ENCODE assay signal across 11 mouse cellular contexts in genomic region chr14:7960616-7961015, GRCm38 (mm10). TPM values are rescaled to one million over a fixed set of nuclear protein-coding genes. Genes with fewer than 3 reads are reported as not detected.
DNase-seq lines count a peak whose midpoint lies in the region; ATAC-seq lines count a peak whose summit lies in the region.
"Had no signal": no experiment of that assay in that cellular context is flagged by ENCODE, and none has a peak within 500 bp of the region (broad histone marks: within the 10 kb centered on the region; RNA-seq: fewer than 3 reads in every experiment).

No protein-coding gene starts in this region.

- DNase-seq in CD4-positive, CD25-positive, alpha-beta regulatory T cell, adult 2 months (ENCODE audit: low read depth, low spot score), result peak; percentile 31
- peak; percentile 11 for DNase-seq in thymus, postnatal 0 days (ENCODE audit: low spot score)
- DNase-seq in thymus, postnatal 10 days (ENCODE audit: low spot score in 2 of 2), result no peak
- DNase-seq in hindbrain, embryonic 14.5 days (ENCODE audit: low spot score), result peak; percentile 55
- no peak for DNase-seq in spleen, postnatal 36 days (ENCODE audit: low spot score in 2 of 2)
- no peak for DNase-seq in ovary, postnatal 36 days (ENCODE audit: low spot score)
- DNase-seq: liver, embryonic 13.5 days had no signal

- H3K27ac ChIP-seq in hindbrain, embryonic 14.5 days, result no peak overlapping the region
- H3K27ac ChIP-seq: embryonic facial prominence, embryonic 12.5 days; liver, embryonic 13.5 days had no signal

- no peaks in the 10 kb centered on the region for H3K36me3 ChIP-seq in hindbrain, embryonic 14.5 days (replicated peaks; ENCODE audit: control insufficient read depth, insufficient read depth)
- H3K36me3 ChIP-seq: embryonic facial prominence, embryonic 12.5 days; liver, embryonic 13.5 days had no signal

- ATAC-seq in CD4-positive, CD25-positive, alpha-beta regulatory T cell, adult 4 months, result no peak
- ATAC-seq in hindbrain, embryonic 14.5 days (ENCODE audit: low FRiP score), result peak; percentile 29; the same call in 1 of the 2 replicates
- ATAC-seq in megakaryocyte-erythroid progenitor cell, adult 5-6 weeks (replicated peaks; ENCODE audit: low FRiP score, low TSS enrichment, poor library complexity, severe bottlenecking), result peak; percentile 51; the same call in 1 of the 2 replicates

- H3K27me3 ChIP-seq in hindbrain, embryonic 14.5 days (ENCODE audit: control insufficient read depth, insufficient read depth, low read length), result no peaks in the 10 kb centered on the region
- H3K27me3 ChIP-seq: embryonic facial prominence, embryonic 12.5 days; liver, embryonic 13.5 days had no signal

- H3K9me3 ChIP-seq in hindbrain, embryonic 14.5 days (ENCODE audit: control insufficient read depth, low read length), result no peaks in the 10 kb centered on the region
- H3K9me3 ChIP-seq: embryonic facial prominence, embryonic 12.5 days; liver, embryonic 13.5 days had no signal

- no peak overlapping the region for H3K4me3 ChIP-seq in hindbrain, embryonic 14.5 days (replicated peaks; ENCODE audit: low read length)
- H3K4me3 ChIP-seq: embryonic facial prominence, embryonic 12.5 days; liver, embryonic 13.5 days had no signal

- no peaks in the 10 kb centered on the region for H3K4me1 ChIP-seq in hindbrain, embryonic 14.5 days (replicated peaks; ENCODE audit: control insufficient read depth, insufficient read depth, low read length)
- H3K4me1 ChIP-seq: embryonic facial prominence, embryonic 12.5 days; liver, embryonic 13.5 days had no signal

- 48% methylated on average over 11 of the region's 11 CpGs for WGBS in hindbrain, embryonic 14.5 days

- H3K9ac ChIP-seq in hindbrain, embryonic 14.5 days, result no peak overlapping the region
- H3K9ac ChIP-seq: embryonic facial prominence, embryonic 12.5 days; liver, embryonic 13.5 days had no signal

- no peak overlapping the region for H3K4me2 ChIP-seq in hindbrain, embryonic 14.5 days (replicated peaks)
- H3K4me2 ChIP-seq: embryonic facial prominence, embryonic 12.5 days; liver, embryonic 13.5 days had no signal

RNA-seq across cellular contexts. Expression of gene Gm45521, which starts 3.5 kb away (rescaled TPM):
- polyA plus RNA-seq in CD4-positive, CD25-positive, alpha-beta regulatory T cell, adult 4 months (2017; shearing (Covaris generic)), result not detected
- polyA plus RNA-seq in thymus, postnatal 0 days (2015; fragmentation: Nextera tagmentation; extraction: Ambion mirVana), result not detected in 2 replicates
- polyA plus RNA-seq in hindbrain, embryonic 14.5 days (2014; fragmentation: Nextera tagmentation; extraction: Ambion mirVana), result 0.44 and 0.51 TPM in 2 replicates
- total RNA-seq in megakaryocyte-erythroid progenitor cell, adult 5-6 weeks (2014; fragmentation: Nextera tagmentation), result not detected in 2 replicates
- total RNA-seq in megakaryocyte-erythroid progenitor cell, adult 5-6 weeks (2017), result not detected in 2 replicates
- polyA plus RNA-seq: embryonic facial prominence, embryonic 12.5 days; liver, embryonic 13.5 days; stomach, embryonic 16.5 days had no signal

RNA-seq across cellular contexts. Expression of gene Dnase1l3, which starts 33.8 kb away (rescaled TPM):
- 1 to 10 TPM; 4.6 to 8.5 TPM for polyA plus RNA-seq in CD4-positive, CD25-positive, alpha-beta regulatory T cell, adult 4 months (2017; shearing (Covaris generic))
- polyA plus RNA-seq in thymus, postnatal 0 days (2015; fragmentation: Nextera tagmentation; extraction: Ambion mirVana), result 7.6 and 8.7 TPM in 2 replicates
- 0.09 TPM in 1 of 2 replicates, not detected in the other for polyA plus RNA-seq in hindbrain, embryonic 14.5 days (2014; fragmentation: Nextera tagmentation; extraction: Ambion mirVana)
- not detected in 2 replicates for total RNA-seq in megakaryocyte-erythroid progenitor cell, adult 5-6 weeks (2014; fragmentation: Nextera tagmentation)
- total RNA-seq in megakaryocyte-erythroid progenitor cell, adult 5-6 weeks (2017), result not detected in 2 replicates

RNA-seq across cellular contexts. Expression of gene Abhd6, which starts 42.1 kb away (rescaled TPM):
- polyA plus RNA-seq in CD4-positive, CD25-positive, alpha-beta regulatory T cell, adult 4 months (2017; shearing (Covaris generic)), result 10 to 100 TPM; 31.1 to 32.8 TPM
- 26.9 and 30.7 TPM in 2 replicates for polyA plus RNA-seq in thymus, postnatal 0 days (2015; fragmentation: Nextera tagmentation; extraction: Ambion mirVana)
- 35.7 and 37.0 TPM in 2 replicates for polyA plus RNA-seq in hindbrain, embryonic 14.5 days (2014; fragmentation: Nextera tagmentation; extraction: Ambion mirVana)
- total RNA-seq in megakaryocyte-erythroid progenitor cell, adult 5-6 weeks (2014; fragmentation: Nextera tagmentation), result 0.24 and 0.42 TPM in 2 replicates
- 0.99 TPM in 1 of 2 replicates, not detected in the other for total RNA-seq in megakaryocyte-erythroid progenitor cell, adult 5-6 weeks (2017)

Comparison
In these comparisons a context has a peak if more than half of its experiments do, and no peak if none do; other contexts are left out.
1. DNase-seq: peak in CD4-positive, CD25-positive, alpha-beta regulatory T cell, adult 2 months (single experiment), thymus, postnatal 0 days (single experiment) and hindbrain, embryonic 14.5 days (single experiment); none in thymus, postnatal 10 days (0 of 2), spleen, postnatal 36 days (0 of 2) and ovary, postnatal 36 days (single experiment).